Mouse (Mus musculus): ENCODE measurements around the gene Creg2. TPM values are rescaled to one million over a fixed set of nuclear protein-coding genes. Genes with fewer than 3 reads are reported as not detected.
A peak's percentile ranks its signal among the peaks of the same experiment; 100 is the strongest.

Gene Creg2
- total and polyA plus RNA-seq, 2 experiments: not detected

DNA sequence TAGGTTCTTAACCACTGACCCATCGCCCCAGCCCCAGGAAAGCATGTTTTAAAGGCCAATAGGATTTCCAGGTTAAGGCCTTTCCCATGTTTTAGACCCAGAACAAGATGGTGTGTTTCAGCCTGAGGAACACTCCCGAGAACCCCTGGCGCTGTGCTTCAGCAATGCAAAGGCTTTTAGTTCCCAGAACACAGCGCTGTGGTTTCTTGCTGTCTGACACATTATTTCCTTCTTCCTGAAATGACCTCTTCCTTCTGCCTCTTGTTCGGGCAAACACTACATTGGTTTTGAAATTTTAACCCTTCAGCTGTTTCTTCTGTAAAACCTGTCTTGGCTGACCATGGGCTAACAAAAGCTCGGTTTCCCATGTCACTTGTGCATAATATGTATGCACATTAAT is 72.1 kb downstream of the Creg2 start:
- Histone ChIP-seq H3K9ac (ENCODE audit: low read depth, low read length) (no peak overlapping the region), H3K4me1 (ENCODE audit: control insufficient read depth, insufficient read depth, low read length) (peaks cover 21% of the 10 kb centered on the region), H3K27me3 (ENCODE audit: control insufficient read depth, insufficient read depth, low read length) (no peaks in the 10 kb centered on the region), H3K79me2 (ENCODE audit: control insufficient read depth, insufficient read depth, low read length) (peaks cover 13% of the 10 kb centered on the region; the same call in 1 of the 2 replicates), H3K36me3 (ENCODE audit: control insufficient read depth, insufficient read depth, low read length) (no peaks in the 10 kb centered on the region), H3K27ac (replicated peaks; ENCODE audit: insufficient read depth, low read depth, low read length) (peak overlapping the region; percentile 64; the same call in 1 of the 2 replicates), H3K4me3 (ENCODE audit: insufficient read depth, low read depth, low read length) (no peak overlapping the region)
- 77% methylated on average over 6 of the region's 6 CpGs for WGBS
- no peak for DNase-seq (ENCODE audit: extremely low read depth, low read depth, low spot score)
- TF ChIP-seq CTCF (IDR thresholded peaks at IDR 0.05; ENCODE audit: low read depth, low read length) (no peak), POLR2A (IDR thresholded peaks at IDR 0.05; ENCODE audit: extremely low read depth, insufficient read depth, low read length) (no peak)

DNA sequence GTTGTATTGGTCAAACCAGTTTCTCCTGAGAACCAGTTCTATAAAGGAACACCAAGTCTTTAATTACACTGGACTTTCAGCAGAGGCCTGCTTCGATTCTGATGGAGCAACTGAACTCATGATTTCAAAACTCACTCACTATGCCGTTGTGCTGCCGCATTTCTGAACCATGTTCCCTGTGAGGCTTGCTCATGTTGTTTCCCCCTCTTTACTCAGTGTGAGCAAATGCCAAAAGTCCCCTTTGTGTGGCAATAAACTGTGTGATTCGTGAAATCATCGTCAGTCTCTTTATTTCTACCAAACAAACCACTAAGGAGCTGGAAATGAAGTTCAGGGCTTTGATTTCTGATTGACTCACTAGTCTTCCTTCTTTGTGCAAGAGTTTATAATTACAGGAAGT is 72.8 kb downstream of the Creg2 start:
- H3K79me2 ChIP-seq (ENCODE audit: control insufficient read depth, insufficient read depth, low read length): peaks cover 16% of the 10 kb centered on the region; the same call in 1 of the 2 replicates
- H3K36me3 ChIP-seq (ENCODE audit: control insufficient read depth, insufficient read depth, low read length): no peaks in the 10 kb centered on the region
- H3K27ac ChIP-seq (replicated peaks; ENCODE audit: insufficient read depth, low read depth, low read length): peak overlapping the region; percentile 56; the same call in 1 of the 2 replicates
- H3K9ac ChIP-seq (ENCODE audit: low read depth, low read length): no peak overlapping the region
- 22% methylated on average over 5 of the region's 5 CpGs for WGBS
- H3K4me3 ChIP-seq (ENCODE audit: insufficient read depth, low read depth, low read length): no peak overlapping the region
- peak; percentile 72 for DNase-seq (ENCODE audit: extremely low read depth, low read depth, low spot score)
- TF ChIP-seq POLR2A (IDR thresholded peaks at IDR 0.05; ENCODE audit: extremely low read depth, insufficient read depth, low read length) (no peak), CTCF (IDR thresholded peaks at IDR 0.05; ENCODE audit: low read depth, low read length) (no peak)
- peaks cover 24% of the 10 kb centered on the region for H3K4me1 ChIP-seq (ENCODE audit: control insufficient read depth, insufficient read depth, low read length)
- no peaks in the 10 kb centered on the region for H3K27me3 ChIP-seq (ENCODE audit: control insufficient read depth, insufficient read depth, low read length)

DNA sequence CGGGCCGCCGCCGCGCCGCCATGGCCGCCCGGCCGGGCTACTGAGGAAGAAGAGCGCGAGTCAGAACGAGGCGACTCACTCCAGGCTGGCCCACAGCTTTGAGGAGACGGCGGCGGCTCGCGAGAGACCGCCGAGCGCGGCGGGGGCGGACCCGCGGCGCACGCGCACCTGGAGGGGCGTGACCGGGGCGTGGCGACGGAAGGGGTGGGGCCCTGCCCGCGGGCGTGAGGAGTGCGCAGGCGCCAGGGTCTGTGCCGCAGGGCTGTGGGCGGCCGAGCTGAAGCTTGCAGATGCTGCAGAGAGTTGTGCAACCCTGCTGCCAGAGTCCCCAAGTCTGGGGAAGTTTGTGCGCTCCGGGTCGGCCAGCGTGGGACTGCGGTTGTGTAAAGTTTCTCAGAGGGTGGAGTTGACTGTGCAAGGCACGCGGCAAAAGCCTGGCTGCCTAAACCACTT is 74.0 kb downstream of the Creg2 start, which contains the start of gene Rnf149:
TSS of gene Rnf149 (minus strand) at position 153 of the 453 bp plus-strand sequence.
- Histone ChIP-seq H3K79me2 (ENCODE audit: control insufficient read depth, insufficient read depth, low read length) (peaks cover 19% of the 10 kb centered on the region; the same call in 1 of the 2 replicates), H3K4me3 (ENCODE audit: insufficient read depth, low read depth, low read length) (peak within 1 kb of the TSS; percentile 94), H3K36me3 (ENCODE audit: control insufficient read depth, insufficient read depth, low read length) (no peaks in the 10 kb centered on the region), H3K9ac (ENCODE audit: low read depth, low read length) (peak within 1 kb of the TSS; percentile 98), H3K4me1 (ENCODE audit: control insufficient read depth, insufficient read depth, low read length) (peaks cover 31% of the 10 kb centered on the region), H3K27me3 (ENCODE audit: control insufficient read depth, insufficient read depth, low read length) (no peaks in the 10 kb centered on the region), H3K27ac (replicated peaks; ENCODE audit: insufficient read depth, low read depth, low read length) (peak within 1 kb of the TSS; percentile 85)
- TF ChIP-seq POLR2A (IDR thresholded peaks at IDR 0.05; ENCODE audit: extremely low read depth, insufficient read depth, low read length) (peak; percentile 76), CTCF (IDR thresholded peaks at IDR 0.05; ENCODE audit: low read depth, low read length) (no peak)
- DNase-seq (ENCODE audit: extremely low read depth, low read depth, low spot score): peak; percentile 93
- under 1% methylated on average over 40 of the region's 49 CpGs for WGBS

DNA sequence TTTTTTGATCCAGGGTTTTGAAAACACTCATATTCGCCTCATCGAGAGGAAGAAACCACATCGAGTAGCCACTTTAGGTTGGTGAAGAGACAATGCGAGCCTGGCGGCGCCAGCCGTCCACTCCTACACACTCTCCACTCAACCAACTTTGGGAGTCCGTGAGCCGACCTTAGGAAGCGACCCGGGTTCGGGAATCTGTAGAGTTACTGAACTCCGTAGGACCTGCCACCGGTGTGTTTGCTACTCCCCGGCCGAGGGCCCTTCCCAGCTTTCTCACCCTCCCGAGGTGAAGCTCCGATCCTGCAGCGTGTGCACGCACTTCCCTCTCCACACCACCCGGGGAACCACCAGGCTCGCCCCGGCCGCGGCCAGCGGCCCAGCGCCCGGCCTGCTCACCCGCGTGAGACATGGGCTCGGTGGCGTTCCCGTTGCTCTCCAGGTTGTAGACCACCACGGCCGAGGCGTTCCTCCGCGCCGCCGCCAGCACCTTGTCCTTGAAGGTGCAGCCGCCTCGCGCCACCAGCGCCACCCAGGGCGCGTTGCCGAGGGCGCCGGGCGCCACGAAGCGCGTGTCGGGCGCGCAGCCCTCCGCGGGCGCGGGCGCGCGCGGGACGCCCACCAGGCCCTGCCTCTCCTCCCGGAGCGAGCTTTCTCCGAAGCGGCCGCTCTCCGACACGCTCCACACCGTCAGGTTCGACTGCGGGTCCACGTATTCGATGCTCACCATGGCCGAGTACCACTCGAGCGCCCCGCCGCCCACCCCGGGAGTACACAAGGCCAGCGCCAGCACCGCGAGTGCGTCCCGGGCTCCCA is 74.6 kb downstream of the Creg2 start:
- Histone ChIP-seq H3K79me2 (ENCODE audit: control insufficient read depth, insufficient read depth, low read length) (peaks cover 20% of the 10 kb centered on the region; the same call in 1 of the 2 replicates), H3K4me1 (ENCODE audit: control insufficient read depth, insufficient read depth, low read length) (peaks cover 33% of the 10 kb centered on the region), H3K27me3 (ENCODE audit: control insufficient read depth, insufficient read depth, low read length) (no peaks in the 10 kb centered on the region), H3K9ac (ENCODE audit: low read depth, low read length) (peak overlapping the region; percentile 98), H3K36me3 (ENCODE audit: control insufficient read depth, insufficient read depth, low read length) (no peaks in the 10 kb centered on the region), H3K27ac (replicated peaks; ENCODE audit: insufficient read depth, low read depth, low read length) (peak overlapping the region; percentile 85), H3K4me3 (ENCODE audit: insufficient read depth, low read depth, low read length) (peak overlapping the region; percentile 94)
- under 1% methylated on average over 86 of the region's 88 CpGs for WGBS
- DNase-seq (ENCODE audit: extremely low read depth, low read depth, low spot score): no peak
- no peak for TF ChIP-seq POLR2A (IDR thresholded peaks at IDR 0.05; ENCODE audit: extremely low read depth, insufficient read depth, low read length)
- TF ChIP-seq CTCF (IDR thresholded peaks at IDR 0.05; ENCODE audit: low read depth, low read length): peak; percentile 2; the same call in 1 of the 2 replicates

DNA sequence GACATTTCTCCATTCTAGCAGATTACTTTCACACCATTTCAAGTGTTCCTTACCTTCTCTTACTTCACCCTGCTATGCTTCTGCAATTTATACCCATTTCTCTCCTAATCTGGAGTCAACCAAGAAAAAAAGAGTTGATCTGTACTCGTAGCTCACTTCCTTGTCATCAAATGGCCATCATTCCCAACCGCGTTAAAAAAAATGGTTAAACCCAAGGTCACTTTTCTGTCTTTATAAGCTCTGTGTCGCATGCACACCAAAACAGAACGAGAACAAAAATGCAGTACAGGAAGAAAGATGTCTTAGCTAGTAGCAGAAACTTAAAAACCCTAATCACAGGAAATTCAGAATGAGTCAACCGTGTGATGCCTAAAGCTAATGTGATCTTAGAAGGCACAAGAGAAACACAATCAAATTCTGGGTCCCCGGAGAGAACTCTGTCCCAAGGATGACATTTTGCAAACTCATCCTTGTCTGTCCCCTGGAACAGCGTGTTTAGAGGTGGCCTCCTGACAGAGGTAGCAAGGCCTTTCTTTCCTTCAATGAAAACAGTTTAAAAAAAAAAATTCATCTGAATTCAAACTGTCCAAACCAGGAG is 75.4 kb downstream of the Creg2 start:
- peaks cover 38% of the 10 kb centered on the region for H3K4me1 ChIP-seq (ENCODE audit: control insufficient read depth, insufficient read depth, low read length)
- H3K9ac ChIP-seq (ENCODE audit: low read depth, low read length): peak overlapping the region; percentile 98
- TF ChIP-seq POLR2A (IDR thresholded peaks at IDR 0.05; ENCODE audit: extremely low read depth, insufficient read depth, low read length): no peak
- TF ChIP-seq CTCF (IDR thresholded peaks at IDR 0.05; ENCODE audit: low read depth, low read length): no peak
- H3K79me2 ChIP-seq (ENCODE audit: control insufficient read depth, insufficient read depth, low read length): peaks cover 22% of the 10 kb centered on the region; the same call in 1 of the 2 replicates
- no peaks in the 10 kb centered on the region for H3K27me3 ChIP-seq (ENCODE audit: control insufficient read depth, insufficient read depth, low read length)
- H3K4me3 ChIP-seq (ENCODE audit: insufficient read depth, low read depth, low read length): peak overlapping the region; percentile 94
- H3K36me3 ChIP-seq (ENCODE audit: control insufficient read depth, insufficient read depth, low read length): no peaks in the 10 kb centered on the region
- H3K27ac ChIP-seq (replicated peaks; ENCODE audit: insufficient read depth, low read depth, low read length): peak overlapping the region; percentile 85
- WGBS: 8% methylated on average over 8 of the region's 8 CpGs
- no peak for DNase-seq (ENCODE audit: extremely low read depth, low read depth, low spot score)
